Mouse (Mus musculus): Measurements from ENCODE around the gene Syvn1.
"Not testable (repeated sequence)": the region's sequence is repeated elsewhere in the genome, so short reads cannot be mapped to it uniquely, and the experiment has no call there.

Syvn1 gene

DNA sequence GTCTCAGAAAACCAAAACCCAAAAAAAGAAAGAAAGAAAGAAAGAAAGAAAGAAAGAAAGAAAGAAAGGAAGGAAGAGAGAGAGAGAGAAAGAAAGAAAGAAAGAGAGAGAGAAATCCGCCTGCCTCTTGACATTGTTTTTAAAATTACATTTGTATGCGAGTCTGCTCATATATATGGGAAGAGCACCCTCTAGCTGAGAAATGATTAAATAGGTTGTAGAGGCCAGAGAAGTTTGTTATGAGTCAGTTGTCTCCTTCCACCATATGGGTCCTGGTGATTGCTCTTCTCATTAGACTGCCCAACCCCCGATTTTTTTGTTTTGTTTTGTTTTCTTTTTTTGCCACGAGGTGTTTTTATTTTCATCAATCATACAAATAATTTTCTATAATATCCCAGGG lies 2.3 kb upstream of the Syvn1 start:
- DNase-seq, result not testable (repeated sequence)

- no peak for DNase-seq
Observed at GRCm38 (mm10) chr19:6045366-6046293, 746 bp upstream of the Syvn1 start.

- DNase-seq, result no peak
Observed at GRCm38 (mm10) chr19:6047154-6047898, 950 bp downstream of the Syvn1 start.

DNA sequence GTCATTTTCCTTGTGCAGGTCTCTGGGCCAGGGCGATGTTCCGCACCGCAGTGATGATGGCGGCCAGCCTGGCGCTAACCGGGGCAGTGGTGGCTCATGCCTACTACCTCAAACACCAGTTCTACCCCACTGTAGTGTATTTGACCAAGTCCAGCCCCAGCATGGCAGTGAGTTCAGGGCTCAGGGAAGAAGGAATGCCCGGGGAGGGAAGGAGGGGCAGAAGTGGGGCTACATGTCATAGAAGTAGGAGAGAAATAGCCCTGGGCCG lies 1.5 kb downstream of the Syvn1 start:
- no peak for DNase-seq

DNA sequence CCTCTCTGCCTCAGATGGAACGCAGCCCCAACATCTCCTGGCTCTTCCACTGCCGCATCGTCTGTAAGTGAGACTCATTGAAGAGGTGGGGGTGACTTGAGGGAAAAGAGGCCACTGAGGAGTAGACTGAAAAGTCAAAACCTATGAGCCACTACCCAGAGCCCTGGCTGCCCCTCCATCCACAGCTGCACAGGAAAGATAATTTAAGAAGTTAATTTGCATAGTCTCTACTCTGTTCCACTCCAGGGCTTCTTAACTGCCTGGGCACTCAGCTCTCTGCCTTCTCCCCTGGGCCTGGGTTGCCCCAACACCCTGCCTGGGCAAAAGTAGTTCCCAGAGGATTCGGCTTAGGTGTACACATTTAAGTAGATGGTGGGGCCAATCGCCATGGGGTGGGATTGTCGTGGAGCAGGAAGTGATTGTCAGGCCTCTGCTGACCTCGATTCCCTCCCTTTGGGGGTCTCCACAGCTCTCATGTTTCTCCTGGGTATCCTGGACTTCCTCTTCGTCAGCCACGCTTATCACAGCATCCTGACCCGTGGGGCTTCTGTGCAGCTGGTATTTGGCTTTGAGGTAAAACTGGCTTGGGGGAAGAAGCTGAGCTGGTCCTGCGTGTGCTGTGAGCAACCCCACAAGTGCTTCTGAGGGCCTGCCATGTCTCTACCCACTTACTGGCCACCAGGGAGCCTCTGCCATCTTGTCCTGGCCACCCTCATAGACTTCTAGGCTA lies 2.5 kb downstream of the Syvn1 start:
- no peak for DNase-seq

- DNase-seq, result no peak
Observed at GRCm38 (mm10) chr19:6052516-6052915, 6.1 kb downstream of the Syvn1 start.

GRCm38 (mm10) chr19:6054296-6054695 lies 7.9 kb downstream of the Syvn1 start:
- DNase-seq, result no peak

GRCm38 (mm10) chr19:6056696-6057095 lies 10.3 kb downstream of the Syvn1 start:
- DNase-seq, result no peak

DNA sequence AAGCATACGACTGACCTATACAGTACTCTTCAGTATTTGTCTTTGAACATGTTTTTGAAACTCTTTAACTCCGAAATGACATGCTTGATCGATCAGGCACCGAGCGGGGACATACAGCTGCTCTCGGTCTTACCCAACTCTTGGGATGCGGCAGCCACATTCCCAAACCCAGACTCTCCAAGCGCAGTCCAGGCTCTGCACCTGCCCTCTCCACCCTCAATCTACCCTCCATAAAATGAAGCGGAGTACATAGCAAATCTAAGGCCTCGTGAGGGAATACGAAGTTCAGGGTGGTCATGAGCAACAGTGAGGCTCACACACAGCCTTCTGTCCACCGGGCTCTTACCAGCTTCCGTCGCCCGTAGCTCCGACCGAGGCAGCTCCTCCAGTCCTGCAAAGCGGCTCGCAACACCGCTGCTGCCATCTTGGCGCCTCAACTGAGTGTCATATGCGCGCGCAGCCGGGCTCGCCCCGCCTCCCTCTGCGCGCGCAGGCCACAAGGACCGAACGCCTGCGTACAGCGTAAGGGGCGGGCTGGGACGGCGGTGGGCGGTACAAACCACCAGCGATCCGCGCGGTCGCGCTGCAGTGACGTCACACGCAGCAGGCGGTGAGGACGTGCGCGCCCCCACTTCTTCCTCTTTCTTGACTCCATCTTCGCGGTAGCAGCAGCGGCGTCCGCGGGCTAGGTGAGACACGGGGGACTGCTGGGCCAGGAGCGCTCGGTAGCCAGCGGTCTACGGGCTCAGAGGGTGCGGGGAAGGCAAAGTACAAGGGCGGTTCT lies 11.1 kb downstream of the Syvn1 start, which contains the start of the genes Mrpl49 and Fau:
Gene Mrpl49 (minus strand): TSS at position 473 of the 784 bp plus-strand sequence.
Gene Fau (plus strand): TSS at position 532 of the 784 bp plus-strand sequence.
- DNase-seq, result peak; percentile 99

- DNase-seq, result no peak
Observed at GRCm38 (mm10) chr19:6058513-6058912, 12.1 kb downstream of the Syvn1 start.

DNA sequence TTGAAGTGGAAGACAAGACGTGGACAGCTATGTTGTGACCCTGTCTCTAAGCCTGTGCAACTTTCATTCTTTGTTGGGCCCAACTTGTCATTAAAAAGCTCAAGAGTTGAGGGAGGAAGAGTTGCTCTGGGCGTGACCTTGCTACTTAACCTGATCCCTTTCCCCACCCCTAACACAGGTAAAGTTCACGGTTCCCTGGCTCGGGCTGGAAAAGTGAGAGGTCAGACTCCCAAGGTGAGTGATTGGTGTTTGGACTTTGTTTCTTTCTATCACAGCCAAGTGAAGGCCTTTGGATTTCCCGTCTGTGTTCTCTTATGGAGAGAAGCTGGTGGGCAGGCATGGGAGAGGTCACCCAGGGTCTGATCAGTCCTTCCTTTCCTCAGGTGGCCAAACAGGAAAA lies 12.6 kb downstream of the Syvn1 start:
- DNase-seq, result no peak

DNA sequence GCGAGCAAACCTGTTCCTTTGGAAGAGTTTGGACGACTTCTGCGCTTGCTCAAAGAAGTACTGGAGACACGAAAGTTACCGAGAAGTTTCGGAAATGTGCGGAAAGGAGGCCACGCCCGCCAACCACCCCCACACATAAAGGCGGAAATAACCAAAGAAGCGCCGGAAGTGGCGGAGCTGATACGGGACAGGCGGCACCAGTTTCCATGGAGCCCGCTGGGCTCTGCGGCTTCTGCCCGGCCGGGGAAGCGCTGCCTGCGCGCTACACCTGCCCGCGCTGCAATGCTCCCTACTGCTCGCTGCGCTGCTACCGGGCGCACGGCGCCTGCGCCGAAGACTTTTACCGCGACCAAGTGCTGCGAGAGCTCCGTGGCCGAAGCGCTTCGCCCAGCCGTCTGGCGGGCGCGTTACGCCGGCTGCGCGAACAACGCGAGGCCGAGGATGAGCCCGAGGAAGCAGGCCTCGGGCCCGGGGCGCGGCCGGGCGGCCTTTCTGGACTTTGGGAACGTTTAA lies 14.7 kb downstream of the Syvn1 start, which contains the start of gene Znhit2:
Gene Znhit2 (plus strand): TSS at position 172 of the 513 bp plus-strand sequence.
- DNase-seq, result peak; percentile 92

GRCm38 (mm10) chr19:6061641-6062302 lies 15.4 kb downstream of the Syvn1 start:
- peak; percentile 54 for DNase-seq

- DNase-seq, result no peak
Observed at GRCm38 (mm10) chr19:6062418-6062817, 16.0 kb downstream of the Syvn1 start.

DNA sequence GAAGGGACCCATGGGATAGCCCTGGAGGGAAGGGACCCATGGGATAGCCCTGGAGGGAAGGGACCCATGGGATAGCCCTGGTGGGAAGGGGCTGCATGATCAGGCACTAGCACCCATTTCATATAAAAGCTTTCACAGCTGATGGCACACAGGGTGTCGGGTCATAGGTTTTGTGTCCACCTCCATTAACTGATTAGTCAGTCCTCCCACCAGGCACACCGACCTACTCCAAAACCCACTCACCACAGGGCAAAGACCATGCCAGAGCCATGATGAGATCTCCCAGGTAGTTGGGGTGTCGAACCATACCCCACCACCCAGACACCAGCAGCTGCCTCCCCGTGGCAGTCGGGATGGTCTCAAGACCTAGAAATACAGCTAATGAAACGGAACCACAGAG lies 16.7 kb downstream of the Syvn1 start:
- DNase-seq, result no peak

DNA sequence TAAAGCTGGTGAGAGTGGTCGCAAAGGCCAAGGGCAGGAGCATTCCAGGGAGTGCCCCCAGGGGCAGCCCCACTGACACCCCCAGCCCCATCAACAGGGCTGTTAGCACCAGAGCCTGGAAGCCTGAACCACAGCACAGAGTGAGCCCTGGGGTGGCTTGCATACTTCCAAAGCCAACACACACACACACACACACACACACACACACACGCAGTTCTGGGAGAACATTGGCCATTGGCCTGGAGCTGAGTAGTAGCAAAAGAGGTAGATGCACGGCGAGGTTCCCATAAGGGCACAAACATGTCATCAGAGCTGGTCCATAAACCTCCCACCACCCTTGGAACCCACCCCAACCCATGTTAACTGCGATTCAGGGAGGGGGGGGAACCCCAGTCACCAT lies 20.2 kb downstream of the Syvn1 start:
- no peak for DNase-seq

DNA sequence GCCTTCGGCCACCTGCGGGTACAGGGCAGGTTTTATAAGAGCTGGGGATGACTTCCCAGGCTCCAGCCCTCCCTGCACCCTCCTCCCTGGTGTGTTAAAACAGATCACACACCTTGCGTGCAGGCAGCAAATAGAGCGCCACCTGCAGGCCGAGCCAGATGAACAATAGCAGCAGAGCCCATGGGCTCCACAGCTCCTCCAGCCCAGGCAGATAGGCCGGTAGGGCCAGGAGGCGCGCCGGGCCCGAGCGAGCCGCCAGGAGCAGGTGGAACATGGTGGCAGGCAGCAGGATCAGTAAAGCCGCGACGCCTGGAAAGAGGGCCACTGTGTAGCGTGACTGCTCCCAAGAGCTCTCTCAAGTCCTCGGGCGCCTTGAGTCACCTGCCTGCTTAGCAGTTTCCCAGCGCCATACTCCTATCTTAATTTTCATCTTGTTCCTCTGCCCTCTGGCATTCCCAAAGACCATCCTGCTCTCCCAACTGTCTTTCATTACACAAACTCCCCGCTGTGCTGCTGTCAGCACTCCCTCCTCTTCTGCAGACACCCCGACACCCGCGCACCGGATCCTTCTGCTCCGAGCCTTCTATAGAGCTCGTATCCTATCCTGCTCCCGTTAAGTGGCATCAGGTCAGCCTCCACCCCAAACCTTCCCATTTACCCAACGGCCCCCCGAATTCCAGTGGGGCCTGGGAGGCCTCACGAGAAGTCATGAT lies 20.8 kb downstream of the Syvn1 start:
- peak; percentile 80 for DNase-seq

DNA sequence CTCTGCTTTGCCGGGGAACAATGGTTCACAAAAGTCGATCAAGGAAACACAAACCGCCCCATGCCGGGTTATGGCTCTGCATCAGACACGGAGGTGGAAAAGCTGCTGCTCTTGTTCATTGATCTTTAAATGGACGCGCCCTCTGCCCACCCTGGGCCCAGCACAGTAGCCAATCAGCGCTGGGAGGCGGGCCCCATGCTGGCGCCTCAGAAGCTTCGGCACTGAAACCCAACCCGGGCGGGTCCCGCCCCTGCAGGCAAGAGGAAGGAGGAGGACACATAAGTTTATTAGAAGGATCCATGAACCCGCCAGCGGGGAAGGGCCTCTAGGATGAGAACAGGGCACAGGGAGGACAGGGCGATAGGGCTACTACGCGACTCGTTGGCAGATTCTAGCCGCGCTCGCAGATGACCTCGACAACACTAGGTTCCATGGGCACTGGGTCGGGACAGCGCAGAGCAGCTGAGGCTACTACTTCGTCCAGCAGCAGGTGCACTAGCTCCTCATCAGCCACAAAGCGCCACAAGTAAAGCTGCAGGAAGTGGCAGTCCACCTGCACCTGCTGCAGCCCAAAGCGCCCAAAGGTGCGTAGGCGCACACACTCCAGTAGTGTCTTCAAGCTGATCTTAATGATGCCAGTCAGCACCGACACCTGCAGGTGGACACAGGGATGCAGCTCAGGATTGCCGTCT lies 21.5 kb downstream of the Syvn1 start, which contains the start of gene Tm7sf2:
Gene Tm7sf2 (minus strand): TSS at position 650 of the 692 bp plus-strand sequence.
- peak; percentile 86 for DNase-seq

- no peak for DNase-seq
Observed at GRCm38 (mm10) chr19:6068951-6069350, 22.6 kb downstream of the Syvn1 start.

GRCm38 (mm10) chr19:6069851-6070250 lies 23.5 kb downstream of the Syvn1 start:
- no peak for DNase-seq

Measured in right cerebral cortex, postnatal 25 days (tissue).